Mouse (Mus musculus) megakaryocyte, embryonic 14.5 days (primary cell): Measurements from ENCODE around the gene Glt8d2.

Experiments used
- FLI1 ChIP-seq: IDR thresholded peaks from 2 replicates; pipeline ENCODE4 v1.6.1; 2012; ENCODE audit warnings: low read length, inconsistent platforms, mixed read lengths
- GATA1 ChIP-seq: IDR thresholded peaks from 3 replicates; pipeline ENCODE4 v1.6.1; 2012; ENCODE audit warnings: mixed read lengths, low read length, inconsistent platforms, borderline replicate concordance

- no peak for TF ChIP-seq GATA1
- no peak for TF ChIP-seq FLI1
Measured at GRCm38 (mm10) chr10:82622671-82623552, 67.5 kb downstream of the Glt8d2 start, which contains the start of gene 1190007I07Rik.
